Mouse (Mus musculus) layer of hippocampus, postnatal 14 days (tissue): ENCODE measurements around the gene Chaf1b. TPM values are rescaled to one million over a fixed set of nuclear protein-coding genes. Genes with fewer than 3 reads are reported as not detected.

ENCODE experiments used
- DNase-seq, 2 experiments: peaks; one replicate each; pipeline ENCODE4 v3.0.0; 2021 to 2022; ENCODE audit warnings: low spot score in 2 of 2, mixed read lengths in 1 of 2
- long read RNA-seq, 2 experiments: library from polyadenylated mRNA; stranded (forward); transcript quantifications; one replicate each; pipeline ENCODE4 v2.0.0; 2021
- total RNA-seq, 2 experiments: library from RNA; stranded (reverse); gene quantifications; 2 replicates each; pipeline ENCODE4 v1.2.3; 2021

Gene Chaf1b
- total RNA-seq = 1 to 10 TPM; 1.3 to 2.0 TPM
- long read RNA-seq, experiment 1, partial matches to known transcripts = 0 of 4 reads
- long read RNA-seq, experiment 1, other reads (novel, unspliced or antisense) = 0 of 4 reads
- long read RNA-seq, experiment 2, partial matches to known transcripts = 1 of 4 reads
- long read RNA-seq, experiment 2, other reads (novel, unspliced or antisense) = 0 of 4 reads

- DNase-seq = peak; percentile 91 to 95
Observed at GRCm38 (mm10) chr16:93883423-93884085, at the start of gene Chaf1b. TSS of gene Chaf1b (plus strand) at chr16:93883901.

DNA sequence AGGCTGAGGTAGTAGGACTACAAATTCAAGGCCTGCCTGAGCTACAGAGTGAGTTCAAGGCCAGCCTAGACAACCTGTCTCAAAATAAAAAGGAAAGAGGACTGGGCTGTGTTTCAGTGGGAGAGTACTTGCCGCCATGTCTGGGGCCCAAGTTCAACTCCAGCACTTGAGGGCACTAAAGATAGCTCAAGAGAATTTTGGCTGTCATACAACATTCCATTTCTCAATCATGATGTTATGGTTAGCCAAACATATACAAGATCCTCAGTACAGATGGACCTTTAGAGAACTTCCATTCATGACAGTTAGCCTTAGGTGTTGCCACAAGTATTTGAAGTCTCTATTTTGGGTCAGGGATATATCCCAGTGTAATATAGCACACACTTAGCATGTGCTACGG lies 49.6 kb upstream of the Chaf1b start:
- DNase-seq = no peak

- DNase-seq = no peak
Observed at GRCm38 (mm10) chr16:93839049-93839448, 44.7 kb upstream of the Chaf1b start.

- DNase-seq = no peak
Observed at GRCm38 (mm10) chr16:93850527-93850926, 33.2 kb upstream of the Chaf1b start.

DNA sequence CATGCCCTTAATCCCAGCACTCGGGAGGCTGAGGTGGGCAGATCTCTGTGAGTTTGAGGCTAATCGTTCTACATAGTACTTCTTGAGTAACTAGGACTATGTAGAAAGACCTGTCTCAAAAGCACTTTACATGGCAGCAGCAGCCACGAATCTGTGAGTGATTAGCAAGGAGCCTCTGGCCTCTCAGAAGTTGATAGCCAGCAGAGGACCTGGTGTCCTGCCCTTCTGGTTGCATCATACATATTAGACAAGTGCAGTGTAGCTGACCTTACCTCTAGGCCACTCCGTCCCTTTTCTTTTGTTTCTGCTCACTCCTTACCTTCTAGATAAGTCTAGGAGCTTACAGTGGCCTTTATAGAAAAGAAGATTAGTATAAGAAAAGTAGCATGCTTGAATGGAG lies 23.7 kb upstream of the Chaf1b start:
- DNase-seq = no peak

DNA sequence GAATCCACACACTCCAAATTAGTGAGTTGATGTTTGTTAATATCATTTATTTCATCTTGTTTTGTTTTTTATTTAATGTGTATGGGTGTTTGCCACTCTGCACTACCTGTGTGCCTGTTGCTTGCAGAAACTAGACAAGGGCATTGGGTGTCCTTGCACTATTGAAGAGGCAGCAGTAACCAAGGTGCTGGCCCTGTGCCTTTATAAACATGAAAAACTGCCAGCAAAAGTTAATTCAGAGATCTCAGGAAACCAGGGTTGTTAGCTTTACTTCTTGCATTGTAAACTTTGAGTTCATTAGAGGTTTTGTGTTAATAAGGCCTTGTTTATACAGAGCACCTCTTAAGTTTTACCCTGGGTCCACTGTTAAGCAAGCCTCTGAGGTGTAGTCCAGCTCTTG lies 23.0 kb upstream of the Chaf1b start:
- no peak for DNase-seq

GRCm38 (mm10) chr16:93874841-93875240 lies 8.9 kb upstream of the Chaf1b start:
- no peak for DNase-seq

DNA sequence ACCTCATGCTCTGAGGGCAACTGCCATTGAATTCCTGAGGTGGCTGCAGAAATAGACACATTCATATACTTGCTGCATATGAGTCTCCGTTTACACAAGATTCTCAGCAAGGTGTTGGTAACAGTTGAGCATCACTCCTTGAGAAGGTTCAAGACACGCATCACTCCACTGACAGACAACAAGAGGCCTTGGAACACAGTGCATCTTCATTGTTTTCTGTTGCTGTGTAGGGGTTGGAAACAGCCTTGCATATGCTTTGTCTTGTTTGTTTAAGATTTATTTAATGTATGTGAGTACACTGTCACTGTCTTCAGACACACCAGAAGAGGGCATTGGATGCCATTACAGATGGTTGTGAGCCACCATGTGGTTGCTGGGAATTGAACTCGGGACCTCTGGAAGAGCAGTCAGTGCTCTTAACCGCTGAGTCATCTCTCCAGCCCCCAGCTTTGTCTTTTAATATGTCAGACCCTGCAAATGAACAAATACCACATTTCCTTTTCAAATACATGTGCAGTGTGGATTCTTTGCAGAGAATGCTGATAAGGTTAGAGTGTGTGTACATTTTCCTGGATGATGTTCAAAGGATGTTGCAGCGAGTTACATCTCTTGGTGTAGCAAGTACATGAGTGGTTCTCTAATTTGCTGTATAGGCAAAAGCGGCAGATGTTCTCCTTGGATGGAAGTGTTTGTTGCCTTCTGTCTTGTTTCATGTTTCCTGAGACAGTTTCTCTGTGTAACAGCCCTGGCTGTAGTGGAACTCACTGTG lies 5.9 kb upstream of the Chaf1b start:
- no peak for DNase-seq

DNA sequence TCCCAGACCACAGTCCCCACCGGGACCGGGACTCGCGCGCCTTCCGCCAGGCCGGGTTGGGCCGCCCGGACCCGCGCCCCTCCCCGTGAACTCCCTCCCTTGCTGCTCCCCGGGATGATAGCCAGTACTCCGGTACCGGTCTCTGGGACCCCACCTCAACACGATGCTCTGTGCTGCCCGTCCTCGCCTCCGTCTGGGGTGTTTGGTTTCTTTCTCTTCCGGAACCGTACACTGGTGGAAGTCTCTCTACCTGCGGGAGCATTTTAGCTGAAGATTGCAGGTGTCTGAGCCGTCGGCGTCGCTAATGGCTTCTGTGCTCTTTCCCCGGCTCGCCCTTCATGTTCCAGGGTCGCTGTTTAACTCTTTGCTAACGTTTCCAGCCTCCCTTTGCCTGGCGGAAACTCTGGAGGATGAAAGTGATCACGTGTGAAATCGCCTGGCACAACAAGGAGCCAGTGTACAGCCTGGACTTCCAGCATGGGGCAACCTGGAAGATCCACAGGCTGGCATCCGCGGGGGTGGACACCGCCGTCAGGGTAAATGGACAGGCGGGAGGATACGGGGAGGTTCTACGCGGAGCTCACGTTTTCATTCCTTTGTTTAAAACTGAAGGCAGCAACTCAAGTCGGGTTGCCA lies 503 bp downstream of the Chaf1b start:
- DNase-seq = peak in 1 of 2 experiments; percentile 5

DNA sequence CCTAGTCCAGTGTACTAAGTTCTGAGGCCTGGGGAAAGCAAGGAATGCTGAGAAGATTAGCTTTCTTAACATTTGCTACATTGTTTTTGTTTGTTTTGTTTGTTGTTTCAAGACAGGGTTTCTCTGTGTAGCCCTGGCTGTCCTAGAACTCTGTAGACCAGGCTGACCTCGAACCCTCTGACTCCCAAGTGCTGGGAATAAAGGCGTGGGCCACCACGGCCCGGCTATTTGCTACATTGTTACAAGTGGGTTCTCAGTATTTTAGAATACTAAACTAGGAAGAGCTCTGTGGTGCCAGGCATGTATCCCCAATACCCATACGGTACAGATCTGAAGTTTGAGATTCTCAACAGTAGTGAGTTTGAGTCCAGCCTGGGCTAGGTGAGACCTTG lies 1.0 kb downstream of the Chaf1b start:
- DNase-seq = no peak

- DNase-seq = no peak
Observed at GRCm38 (mm10) chr16:93888481-93888880, 4.8 kb downstream of the Chaf1b start.

DNA sequence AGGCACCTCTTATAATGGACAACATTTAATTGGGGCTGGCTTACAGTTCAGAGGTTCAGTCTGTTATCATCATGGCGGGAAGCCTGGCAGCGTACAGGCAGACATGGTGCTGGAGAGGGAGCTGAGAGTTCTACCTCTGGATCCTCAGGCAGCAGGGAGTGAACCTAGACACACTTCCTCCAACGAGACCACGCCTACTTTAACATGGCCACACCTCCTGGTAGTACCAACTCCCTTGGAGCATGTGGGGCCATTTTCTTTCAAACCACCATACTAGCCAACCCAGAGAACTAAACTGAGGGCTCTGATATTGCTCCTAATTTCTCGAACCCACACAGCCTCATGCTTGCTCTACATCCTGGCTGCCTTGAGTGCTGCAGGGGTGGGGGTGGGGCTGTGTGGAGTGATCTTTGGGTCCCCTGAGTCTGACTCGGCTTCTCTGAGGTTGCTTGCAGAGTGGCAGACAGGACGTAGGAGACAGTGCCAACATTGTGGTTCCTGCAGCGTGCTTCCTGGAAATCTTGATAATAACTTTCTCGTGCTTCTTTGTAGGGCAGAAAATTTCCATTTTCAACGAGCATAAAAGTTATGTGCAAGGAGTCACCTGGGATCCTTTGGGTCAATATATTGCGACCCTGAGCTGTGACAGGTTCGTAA lies 7.4 kb downstream of the Chaf1b start:
- DNase-seq = no peak

DNA sequence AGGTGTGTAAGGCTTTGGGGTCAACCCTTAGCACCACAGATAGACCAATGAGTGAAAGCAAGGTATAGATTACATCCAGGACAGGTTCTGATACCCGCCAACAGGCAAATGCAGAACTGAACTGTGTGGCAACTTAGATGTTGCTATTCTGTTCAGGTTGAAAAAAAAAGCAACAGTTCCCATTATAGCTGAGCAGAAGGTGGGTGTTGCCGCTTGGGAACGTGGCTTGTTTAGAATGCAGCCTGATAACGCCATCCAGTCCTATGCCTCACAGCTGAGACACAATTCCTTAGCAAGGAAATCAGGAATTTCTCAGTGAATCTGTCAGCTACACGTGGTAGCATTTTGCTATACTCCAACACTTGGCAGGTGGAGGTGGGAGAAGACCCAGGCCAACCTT lies 9.6 kb downstream of the Chaf1b start:
- no peak for DNase-seq

DNA sequence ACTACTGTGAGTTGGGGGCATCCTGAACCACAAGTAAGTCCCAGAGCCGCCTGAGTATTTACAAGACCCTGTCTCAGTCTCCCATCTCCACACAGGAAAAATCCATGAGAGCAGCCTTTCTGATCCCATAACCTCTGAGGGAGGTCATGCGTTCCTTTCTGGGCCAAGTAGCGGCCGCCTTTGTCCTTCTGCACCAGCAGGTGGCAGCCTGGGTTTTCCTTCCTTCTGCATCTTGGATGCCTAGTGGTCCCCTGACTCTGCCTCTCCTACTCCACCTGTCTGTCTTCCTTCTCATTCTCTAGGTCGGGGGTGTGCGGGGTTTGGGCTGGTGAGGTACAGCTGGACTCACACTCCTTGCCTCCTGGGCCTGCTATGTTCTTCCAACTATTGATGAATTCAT lies 19.3 kb downstream of the Chaf1b start:
- no peak for DNase-seq

GRCm38 (mm10) chr16:93906156-93907014 lies 22.7 kb downstream of the Chaf1b start:
- peak; percentile 71 to 74 for DNase-seq

DNA sequence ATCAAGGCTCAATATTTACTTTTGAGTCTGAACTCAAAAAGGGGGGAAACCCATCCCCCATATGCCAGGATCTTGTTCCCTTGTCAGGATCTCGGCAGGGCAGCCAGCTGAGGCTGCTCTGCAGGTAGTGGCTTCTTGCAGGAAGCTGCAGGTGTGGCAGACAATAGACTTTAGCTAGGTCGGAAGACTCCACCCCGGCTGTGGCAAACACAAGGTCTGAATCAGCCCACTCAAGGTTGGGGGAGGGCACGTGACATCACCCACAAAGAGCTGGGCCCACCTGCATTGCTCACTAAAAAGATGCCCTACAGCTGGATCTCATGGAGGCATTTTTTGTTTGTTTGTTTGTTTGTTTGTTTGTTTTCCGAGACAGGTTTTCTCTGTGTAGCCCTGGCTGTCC lies 24.1 kb downstream of the Chaf1b start:
- no peak for DNase-seq

DNA sequence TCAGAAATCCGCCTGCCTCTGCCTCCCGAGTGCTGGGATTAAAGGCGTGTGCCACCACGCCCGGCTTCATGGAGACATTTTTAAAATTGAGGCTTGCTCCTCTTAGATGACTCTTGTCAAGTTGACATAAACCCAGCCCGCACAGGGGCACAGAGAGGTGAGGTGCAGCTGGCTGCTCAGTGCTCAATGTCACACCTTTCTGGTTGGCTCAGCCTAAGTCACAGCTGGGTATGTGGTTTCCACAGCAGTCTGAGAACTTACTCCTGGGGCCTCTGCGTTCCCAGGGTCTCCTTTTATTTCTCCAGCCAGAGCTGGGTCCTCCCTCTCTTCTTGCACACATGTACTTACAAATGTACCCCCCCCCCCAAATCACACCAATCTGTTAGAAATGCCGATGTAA lies 24.5 kb downstream of the Chaf1b start:
- no peak for DNase-seq

GRCm38 (mm10) chr16:93909936-93910335 lies 26.2 kb downstream of the Chaf1b start:
- DNase-seq = no peak

DNA sequence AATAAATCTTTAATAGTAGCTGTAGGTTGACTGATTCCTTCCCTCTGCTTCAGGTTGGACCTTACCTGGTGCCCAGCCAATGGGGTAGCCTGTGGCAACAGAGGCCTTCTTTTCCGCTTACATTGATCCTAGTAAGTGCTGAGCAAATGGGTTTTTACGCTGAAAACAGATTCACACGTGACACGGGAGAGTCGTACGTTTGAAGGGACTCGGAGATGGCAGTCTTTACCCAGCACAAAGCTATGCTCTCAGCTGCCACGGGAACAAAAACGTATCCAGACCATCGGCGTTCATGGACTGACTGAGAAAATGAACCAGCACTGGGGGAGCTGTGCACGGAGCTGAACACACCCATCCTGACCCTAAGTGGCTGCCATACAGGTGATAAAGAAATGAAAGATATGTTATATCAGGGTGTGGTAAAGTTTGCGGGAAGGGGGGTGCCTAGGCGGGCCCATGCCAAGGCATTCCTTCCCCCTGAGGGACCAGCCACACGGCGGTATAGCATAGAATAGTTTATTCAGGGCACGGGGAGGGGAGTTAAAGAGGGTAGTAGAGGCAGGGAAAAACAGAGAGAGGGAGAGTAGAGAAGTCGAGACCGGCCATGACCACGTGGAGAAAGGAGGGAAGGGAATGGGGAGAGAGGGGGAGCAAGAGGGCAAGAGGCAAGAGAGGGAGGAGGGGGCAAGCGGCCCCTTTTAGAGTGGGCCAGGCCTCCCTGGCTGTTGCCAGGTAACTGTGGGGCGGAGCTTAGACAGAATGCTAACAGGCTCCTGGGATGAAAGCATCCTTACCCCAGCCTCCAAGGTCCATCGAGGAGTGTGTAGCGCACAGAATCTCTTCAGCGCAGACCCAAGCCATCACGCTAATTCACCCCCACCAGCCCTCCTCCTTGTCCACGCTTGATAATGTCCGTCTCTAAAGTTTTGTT lies 27.3 kb downstream of the Chaf1b start:
- no peak for DNase-seq
